Mouse (Mus musculus) stomach, postnatal 0 days (tissue): ENCODE measurements around the gene Ncoa1. TPM values are rescaled to one million over a fixed set of nuclear protein-coding genes. Genes with fewer than 3 reads are reported as not detected.

Experiments used
- ATAC-seq: fragments of 200-750 bp; cut with Nextera tagmentation; 2 replicates; pipeline ENCODE4 v1.8.0; 2017; ENCODE audit not compliant: low FRiP score, low TSS enrichment
- DNase-seq: peaks from one replicate; pipeline ENCODE4 v3.0.0-alpha.2; 2016; ENCODE audit warnings: low spot score
- H3K27ac ChIP-seq: fragments of 300-500 bp; sonication (generic); replicated peaks from 2 replicates; pipeline ENCODE4 v1.5.1; 2014; ENCODE audit warnings: mild to moderate bottlenecking, control low read depth
- H3K27me3 ChIP-seq: fragments of 300-500 bp; sonication (generic); 2 replicates; pipeline ENCODE4 v1.6.1; 2014; ENCODE audit warnings: low read length; ENCODE audit not compliant: control insufficient read depth, insufficient read depth
- H3K36me3 ChIP-seq: fragments of 300-500 bp; sonication (generic); 2 replicates; pipeline ENCODE4 v1.6.1; 2014; ENCODE audit warnings: low read length, mixed read lengths; ENCODE audit not compliant: control insufficient read depth, insufficient read depth
- H3K4me1 ChIP-seq: fragments of 300-500 bp; sonication (generic); replicated peaks from 2 replicates; pipeline ENCODE4 v1.6.1; 2014; ENCODE audit warnings: antibody characterized with exemption; ENCODE audit not compliant: control insufficient read depth, insufficient read depth
- H3K4me2 ChIP-seq: fragments of 300-500 bp; sonication (generic); replicated peaks from 2 replicates; pipeline ENCODE4 v1.6.1; 2014; ENCODE audit warnings: low read depth, mild to moderate bottlenecking, control low read depth, moderate library complexity
- H3K4me3 ChIP-seq: fragments of 300-500 bp; sonication (generic); 2 replicates; pipeline ENCODE4 v1.5.1; 2014; ENCODE audit warnings: low read depth, low read length, control low read depth
- H3K9ac ChIP-seq: fragments of 300-500 bp; sonication (generic); 2 replicates; pipeline ENCODE4 v1.6.1; 2014; ENCODE audit warnings: mild to moderate bottlenecking, low read length, control low read depth, mixed read lengths
- H3K9me3 ChIP-seq: fragments of 300-500 bp; sonication (generic); 2 replicates; pipeline ENCODE4 v1.6.1; 2016; ENCODE audit warnings: low read length; ENCODE audit not compliant: control insufficient read depth
- CTCF ChIP-seq: IDR thresholded peaks from 2 replicates; pipeline ENCODE4 v1.5.1; 2016; ENCODE audit warnings: antibody characterized with exemption, low read depth, mild to moderate bottlenecking, moderate library complexity
- EP300 ChIP-seq: optimal IDR thresholded peaks from 2 replicates; pipeline ENCODE3; 2016; ENCODE audit warnings: antibody characterized with exemption
- WGBS: fragments of 180-500 bp; shearing (Covaris S2); extraction: QIAGEN DNeasy Blood & Tissue Kit; methylation state at CpG from one replicate; pipeline ENCODE4 v1.1.7; 2014; 5-methylcytosine and 5-hydroxymethylcytosine counted together
- polyA plus RNA-seq: library from polyadenylated mRNA; unstranded; fragments of >200 nt; fragmentation: Nextera tagmentation; extraction: Ambion mirVana; gene quantifications from 2 replicates; pipeline ENCODE4 v1.2.1, GENCODE M21; 2015

Gene Ncoa1
- polyA plus RNA-seq, 1 experiment from 2014 or later, result 5.0 TPM

GRCm38 (mm10) chr12:4509591-4510061 is 32.6 kb upstream of the Ncoa1 start:
- Histone ChIP-seq H3K4me1 (no peaks in the 10 kb centered on the region; the same call in 1 of the 2 replicates), H3K27me3 (no peaks in the 10 kb centered on the region), H3K4me3 (0 out of 2 replicates have a peak overlapping the region, but pooled peaks have one; percentile 10), H3K9ac (no peak overlapping the region), H3K36me3 (no peaks in the 10 kb centered on the region), H3K4me2 (peak overlapping the region; percentile 31), H3K27ac (0 out of 2 replicates have a peak overlapping the region, but pooled peaks have one; percentile 31), H3K9me3 (no peaks in the 10 kb centered on the region)
- no peak for DNase-seq
- no peak for ATAC-seq
- WGBS, result 50% methylated on average over 12 of the region's 12 CpGs
- TF ChIP-seq CTCF, result no peak
- no peak for TF ChIP-seq EP300

DNA sequence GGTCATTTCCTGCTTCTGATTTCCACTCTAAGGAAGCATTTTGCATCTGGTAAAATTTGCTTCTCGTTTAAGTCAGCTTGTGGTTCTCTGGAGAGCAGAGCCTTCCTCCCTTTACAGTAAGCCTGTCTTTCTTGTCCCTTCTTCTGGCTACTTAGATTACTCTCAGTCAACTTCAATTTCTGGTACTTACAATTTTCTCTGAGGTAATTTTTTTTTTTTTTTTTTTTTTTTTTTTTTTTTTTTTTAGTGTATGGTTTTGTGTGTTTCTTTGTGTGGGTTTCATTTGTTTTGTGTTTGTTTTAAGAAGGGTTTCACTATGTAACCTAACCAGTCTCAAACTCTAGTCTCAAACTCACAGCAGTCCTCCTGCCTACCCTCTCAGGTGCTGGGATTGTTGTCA is 31.2 kb upstream of the Ncoa1 start:
- H3K36me3 ChIP-seq, result no peaks in the 10 kb centered on the region
- H3K4me3 ChIP-seq, result no peak overlapping the region
- no peaks in the 10 kb centered on the region for H3K9me3 ChIP-seq
- TF ChIP-seq CTCF (no peak), EP300 (no peak)
- no peak overlapping the region for H3K9ac ChIP-seq
- H3K27me3 ChIP-seq, result no peaks in the 10 kb centered on the region
- H3K4me1 ChIP-seq, result no peaks in the 10 kb centered on the region; the same call in 1 of the 2 replicates
- no peak overlapping the region for H3K4me2 ChIP-seq
- ATAC-seq (no peak), DNase-seq (no peak)
- no peak overlapping the region for H3K27ac ChIP-seq
- 59% methylated on average over 1 of the region's 1 CpGs for WGBS

GRCm38 (mm10) chr12:4507461-4507860 is 30.5 kb upstream of the Ncoa1 start:
- ATAC-seq (no peak), DNase-seq (no peak)
- Histone ChIP-seq H3K4me2 (no peak overlapping the region), H3K36me3 (no peaks in the 10 kb centered on the region), H3K4me3 (no peak overlapping the region), H3K27me3 (no peaks in the 10 kb centered on the region), H3K4me1 (no peaks in the 10 kb centered on the region; the same call in 1 of the 2 replicates), H3K9ac (no peak overlapping the region), H3K27ac (no peak overlapping the region), H3K9me3 (no peaks in the 10 kb centered on the region)
- 26% methylated on average over 6 of the region's 6 CpGs for WGBS
- TF ChIP-seq CTCF (no peak), EP300 (no peak)

- Histone ChIP-seq H3K27ac (no peak overlapping the region), H3K36me3 (no peaks in the 10 kb centered on the region), H3K4me2 (no peak overlapping the region), H3K4me3 (no peak overlapping the region), H3K9ac (no peak overlapping the region), H3K4me1 (no peaks in the 10 kb centered on the region; the same call in 1 of the 2 replicates), H3K27me3 (no peaks in the 10 kb centered on the region), H3K9me3 (no peaks in the 10 kb centered on the region)
- no peak for TF ChIP-seq CTCF
- no peak for TF ChIP-seq EP300
- no peak for DNase-seq
- WGBS, result 34% methylated on average over 7 of the region's 7 CpGs
- no peak for ATAC-seq
Observed at GRCm38 (mm10) chr12:4506810-4507430, 29.9 kb upstream of the Ncoa1 start.

DNA sequence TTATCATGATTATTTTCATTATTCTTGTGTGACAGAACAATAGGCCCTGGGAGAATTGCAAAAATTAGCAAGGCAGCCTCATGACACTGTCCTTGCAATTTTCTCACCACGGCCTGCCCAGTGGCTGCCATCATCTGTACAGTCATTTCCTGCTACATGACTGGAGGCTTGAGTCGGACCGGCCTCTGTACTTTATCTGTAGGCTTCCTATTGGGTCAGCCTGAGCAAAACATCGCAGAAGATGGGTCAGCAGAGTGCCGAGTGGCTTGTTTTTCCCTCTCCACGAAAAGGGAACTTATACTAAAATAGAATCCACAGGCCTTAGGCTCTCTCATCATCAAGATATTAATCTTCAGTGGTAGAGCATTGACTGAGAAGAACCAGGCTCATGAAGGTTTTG is 28.3 kb upstream of the Ncoa1 start:
- Histone ChIP-seq H3K9ac (no peak overlapping the region), H3K4me3 (no peak overlapping the region), H3K9me3 (no peaks in the 10 kb centered on the region), H3K27me3 (no peaks in the 10 kb centered on the region), H3K36me3 (no peaks in the 10 kb centered on the region), H3K4me2 (no peak overlapping the region), H3K27ac (no peak overlapping the region), H3K4me1 (no peaks in the 10 kb centered on the region; the same call in 1 of the 2 replicates)
- TF ChIP-seq CTCF, result no peak
- no peak for TF ChIP-seq EP300
- WGBS, result 75% methylated on average over 6 of the region's 6 CpGs
- DNase-seq (no peak), ATAC-seq (no peak)

GRCm38 (mm10) chr12:4503673-4504326 is 26.8 kb upstream of the Ncoa1 start:
- no peak for ATAC-seq
- no peaks in the 10 kb centered on the region for H3K27me3 ChIP-seq
- DNase-seq, result no peak
- no peak overlapping the region for H3K9ac ChIP-seq
- no peaks in the 10 kb centered on the region for H3K36me3 ChIP-seq
- H3K9me3 ChIP-seq, result no peaks in the 10 kb centered on the region
- no peaks in the 10 kb centered on the region; the same call in 1 of the 2 replicates for H3K4me1 ChIP-seq
- WGBS, result 69% methylated on average over 2 of the region's 2 CpGs
- H3K4me2 ChIP-seq, result no peak overlapping the region
- TF ChIP-seq EP300 (no peak), CTCF (no peak)
- H3K4me3 ChIP-seq, result no peak overlapping the region
- H3K27ac ChIP-seq, result no peak overlapping the region
